Mouse (Mus musculus): ENCODE measurements around the gene Gm20388. TPM values are rescaled to one million over a fixed set of nuclear protein-coding genes. Genes with fewer than 3 reads are reported as not detected.

The Gm20388 gene
- polyA plus RNA-seq, 1 experiment from 2014 or later, result not detected

GRCm38 (mm10) chr8:120348922-120349321, 438.3 kb downstream of the Gm20388 start:
- H3K36me3 ChIP-seq (ENCODE audit: control insufficient read depth, insufficient read depth, low read length), result no peaks in the 10 kb centered on the region
- H3K4me1 ChIP-seq (ENCODE audit: control insufficient read depth, insufficient read depth, low read length), result peaks cover 68% of the 10 kb centered on the region
- 59% methylated on average over 11 of the region's 11 CpGs for WGBS
- DNase-seq (ENCODE audit: low spot score) (no peak), ATAC-seq (ENCODE audit: insufficient number of reproducible peaks, low FRiP score, low TSS enrichment, low read depth) (no peak)
- H3K4me2 ChIP-seq (ENCODE audit: low read depth, severe bottlenecking), result no peak overlapping the region
- no peak overlapping the region for H3K27ac ChIP-seq (replicated peaks; ENCODE audit: low read depth, low read length)
- H3K9ac ChIP-seq (ENCODE audit: low read length), result no peak overlapping the region
- no peak overlapping the region for H3K4me3 ChIP-seq (ENCODE audit: low read depth, low read length)
- no peaks in the 10 kb centered on the region for H3K9me3 ChIP-seq (ENCODE audit: control insufficient read depth, low read length)
- H3K27me3 ChIP-seq (ENCODE audit: control insufficient read depth, insufficient read depth, low read length), result no peaks in the 10 kb centered on the region

DNA sequence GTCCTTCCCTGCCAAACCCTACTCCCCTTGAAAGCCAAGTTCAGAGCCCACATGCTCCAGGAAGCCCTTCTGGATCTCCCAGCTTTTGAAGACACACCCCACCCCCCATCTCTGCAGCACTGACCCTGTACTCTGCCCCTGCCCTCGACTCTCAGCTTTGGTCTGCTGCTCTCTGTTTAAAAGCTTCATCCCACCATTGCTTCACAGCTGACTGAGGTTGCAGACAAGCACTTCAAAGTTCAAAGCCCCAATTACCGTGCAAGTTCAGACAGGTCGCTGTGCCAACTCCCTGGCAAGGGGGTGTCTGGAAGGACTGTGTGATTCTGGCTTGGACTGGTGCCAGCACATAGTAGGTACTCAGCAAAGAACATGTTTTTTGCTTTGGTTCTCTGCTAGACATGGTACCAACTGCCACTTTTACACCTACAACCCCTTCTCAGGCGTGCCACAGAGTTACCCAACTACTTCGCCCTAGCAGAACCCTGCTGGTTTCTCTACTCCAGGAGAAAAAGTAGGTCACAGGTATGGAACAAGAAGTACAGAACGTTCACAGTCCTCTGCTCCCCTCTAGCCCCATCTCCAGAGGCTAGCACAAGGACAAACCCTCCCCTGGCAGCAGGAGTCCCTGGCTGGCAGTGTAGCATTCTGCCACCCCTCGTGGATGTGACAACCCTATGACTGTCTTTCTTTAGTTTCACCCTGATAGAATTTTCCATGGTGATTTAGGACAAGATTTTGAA, 440.9 kb downstream of the Gm20388 start:
- no peak overlapping the region for H3K4me3 ChIP-seq (ENCODE audit: low read depth, low read length)
- H3K27me3 ChIP-seq (ENCODE audit: control insufficient read depth, insufficient read depth, low read length), result no peaks in the 10 kb centered on the region
- H3K9ac ChIP-seq (ENCODE audit: low read length), result no peak overlapping the region
- H3K27ac ChIP-seq (replicated peaks; ENCODE audit: low read depth, low read length), result no peak overlapping the region
- 47% methylated on average over 7 of the region's 7 CpGs for WGBS
- no peak for ATAC-seq (ENCODE audit: insufficient number of reproducible peaks, low FRiP score, low TSS enrichment, low read depth)
- H3K4me2 ChIP-seq (ENCODE audit: low read depth, severe bottlenecking), result no peak overlapping the region
- no peaks in the 10 kb centered on the region for H3K9me3 ChIP-seq (ENCODE audit: control insufficient read depth, low read length)
- no peaks in the 10 kb centered on the region for H3K36me3 ChIP-seq (ENCODE audit: control insufficient read depth, insufficient read depth, low read length)
- H3K4me1 ChIP-seq (ENCODE audit: control insufficient read depth, insufficient read depth, low read length), result peaks cover 53% of the 10 kb centered on the region
- no peak for DNase-seq (ENCODE audit: low spot score)

GRCm38 (mm10) chr8:120352096-120352495, 441.5 kb downstream of the Gm20388 start:
- Histone ChIP-seq H3K4me2 (ENCODE audit: low read depth, severe bottlenecking) (no peak overlapping the region), H3K4me1 (ENCODE audit: control insufficient read depth, insufficient read depth, low read length) (peaks cover 47% of the 10 kb centered on the region), H3K4me3 (ENCODE audit: low read depth, low read length) (no peak overlapping the region), H3K9me3 (ENCODE audit: control insufficient read depth, low read length) (no peaks in the 10 kb centered on the region), H3K27ac (replicated peaks; ENCODE audit: low read depth, low read length) (no peak overlapping the region), H3K36me3 (ENCODE audit: control insufficient read depth, insufficient read depth, low read length) (no peaks in the 10 kb centered on the region), H3K9ac (ENCODE audit: low read length) (no peak overlapping the region), H3K27me3 (ENCODE audit: control insufficient read depth, insufficient read depth, low read length) (no peaks in the 10 kb centered on the region)
- no peak for ATAC-seq (ENCODE audit: insufficient number of reproducible peaks, low FRiP score, low TSS enrichment, low read depth)
- 12% methylated on average over 10 of the region's 10 CpGs for WGBS
- DNase-seq (ENCODE audit: low spot score), result peak; percentile 53

DNA sequence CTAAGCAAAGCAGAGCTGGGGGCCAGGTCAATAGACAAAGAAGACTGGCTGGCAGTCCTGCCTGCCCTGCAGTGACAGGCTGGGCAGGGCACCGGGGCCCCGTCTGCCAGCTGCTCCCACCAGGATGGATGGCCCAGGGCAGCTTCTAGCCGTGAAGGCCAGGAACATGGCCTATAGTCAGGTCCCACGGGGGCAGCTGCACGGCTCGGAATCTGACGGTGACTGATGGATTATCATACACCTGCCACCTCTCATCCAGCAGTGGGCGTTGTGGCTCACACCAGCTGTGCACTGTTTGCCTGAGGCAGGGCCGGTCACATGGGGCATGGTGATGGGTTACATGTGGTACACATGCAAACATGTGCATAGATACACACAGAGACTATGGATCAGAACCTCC, 445.4 kb downstream of the Gm20388 start:
- no peak overlapping the region for H3K9ac ChIP-seq (ENCODE audit: low read length)
- H3K4me1 ChIP-seq (ENCODE audit: control insufficient read depth, insufficient read depth, low read length), result peaks cover 40% of the 10 kb centered on the region
- H3K36me3 ChIP-seq (ENCODE audit: control insufficient read depth, insufficient read depth, low read length), result no peaks in the 10 kb centered on the region
- DNase-seq (ENCODE audit: low spot score) (no peak), ATAC-seq (ENCODE audit: insufficient number of reproducible peaks, low FRiP score, low TSS enrichment, low read depth) (no peak)
- H3K27ac ChIP-seq (replicated peaks; ENCODE audit: low read depth, low read length), result no peak overlapping the region
- H3K9me3 ChIP-seq (ENCODE audit: control insufficient read depth, low read length), result no peaks in the 10 kb centered on the region
- 74% methylated on average over 9 of the region's 9 CpGs for WGBS
- H3K27me3 ChIP-seq (ENCODE audit: control insufficient read depth, insufficient read depth, low read length), result no peaks in the 10 kb centered on the region
- H3K4me2 ChIP-seq (ENCODE audit: low read depth, severe bottlenecking), result no peak overlapping the region
- no peak overlapping the region for H3K4me3 ChIP-seq (ENCODE audit: low read depth, low read length)

GRCm38 (mm10) chr8:120357504-120357903, 446.9 kb downstream of the Gm20388 start:
- no peak overlapping the region for H3K4me2 ChIP-seq (ENCODE audit: low read depth, severe bottlenecking)
- peaks cover 26% of the 10 kb centered on the region for H3K4me1 ChIP-seq (ENCODE audit: control insufficient read depth, insufficient read depth, low read length)
- H3K9ac ChIP-seq (ENCODE audit: low read length), result no peak overlapping the region
- no peak overlapping the region for H3K4me3 ChIP-seq (ENCODE audit: low read depth, low read length)
- no peaks in the 10 kb centered on the region for H3K27me3 ChIP-seq (ENCODE audit: control insufficient read depth, insufficient read depth, low read length)
- ATAC-seq (ENCODE audit: insufficient number of reproducible peaks, low FRiP score, low TSS enrichment, low read depth), result no peak
- WGBS, result 78% methylated on average over 6 of the region's 6 CpGs
- DNase-seq (ENCODE audit: low spot score), result no peak
- no peaks in the 10 kb centered on the region for H3K36me3 ChIP-seq (ENCODE audit: control insufficient read depth, insufficient read depth, low read length)
- H3K9me3 ChIP-seq (ENCODE audit: control insufficient read depth, low read length), result no peaks in the 10 kb centered on the region
- no peak overlapping the region for H3K27ac ChIP-seq (replicated peaks; ENCODE audit: low read depth, low read length)

- Histone ChIP-seq H3K9ac (ENCODE audit: low read length) (no peak overlapping the region), H3K4me1 (ENCODE audit: control insufficient read depth, insufficient read depth, low read length) (peaks cover 34% of the 10 kb centered on the region), H3K27me3 (ENCODE audit: control insufficient read depth, insufficient read depth, low read length) (no peaks in the 10 kb centered on the region), H3K9me3 (ENCODE audit: control insufficient read depth, low read length) (no peaks in the 10 kb centered on the region), H3K36me3 (ENCODE audit: control insufficient read depth, insufficient read depth, low read length) (no peaks in the 10 kb centered on the region), H3K4me2 (ENCODE audit: low read depth, severe bottlenecking) (no peak overlapping the region), H3K27ac (replicated peaks; ENCODE audit: low read depth, low read length) (no peak overlapping the region), H3K4me3 (ENCODE audit: low read depth, low read length) (no peak overlapping the region)
- WGBS, result 89% methylated on average over 8 of the region's 8 CpGs
- ATAC-seq (ENCODE audit: insufficient number of reproducible peaks, low FRiP score, low TSS enrichment, low read depth) (no peak), DNase-seq (ENCODE audit: low spot score) (no peak)
Measured at GRCm38 (mm10) chr8:120361301-120361700, 450.7 kb downstream of the Gm20388 start.

DNA sequence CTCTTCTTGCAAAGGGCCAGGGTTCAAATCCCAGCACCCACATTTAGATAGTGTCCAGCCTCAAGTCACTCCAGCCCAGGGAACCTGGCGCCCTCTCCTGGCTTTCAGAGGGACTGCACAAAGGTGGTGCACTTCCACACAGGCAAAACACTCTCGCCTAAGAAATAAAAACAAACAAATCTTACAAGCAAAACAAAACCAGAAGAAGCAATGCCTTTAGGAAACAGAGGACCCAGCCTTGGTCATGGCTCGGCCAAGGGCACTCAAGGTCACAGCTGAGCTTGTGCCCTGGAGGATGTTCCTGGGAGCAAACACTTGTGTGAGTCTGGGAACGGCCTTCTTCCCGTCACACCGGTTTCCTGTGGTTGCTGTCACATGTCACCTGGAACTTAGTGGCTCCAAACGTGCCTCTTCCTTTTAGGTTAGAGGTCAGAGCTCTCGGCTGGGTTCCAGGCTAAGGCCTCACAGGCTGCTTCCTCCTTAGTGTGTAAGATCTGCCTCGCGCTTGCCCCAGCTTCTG, 453.0 kb downstream of the Gm20388 start:
- H3K36me3 ChIP-seq (ENCODE audit: control insufficient read depth, insufficient read depth, low read length), result no peaks in the 10 kb centered on the region
- no peak overlapping the region for H3K4me2 ChIP-seq (ENCODE audit: low read depth, severe bottlenecking)
- no peaks in the 10 kb centered on the region for H3K9me3 ChIP-seq (ENCODE audit: control insufficient read depth, low read length)
- ATAC-seq (ENCODE audit: insufficient number of reproducible peaks, low FRiP score, low TSS enrichment, low read depth) (no peak; the same call in 1 of the 2 replicates), DNase-seq (ENCODE audit: low spot score) (peak; percentile 53)
- no peak overlapping the region for H3K4me3 ChIP-seq (ENCODE audit: low read depth, low read length)
- H3K9ac ChIP-seq (ENCODE audit: low read length), result no peak overlapping the region; the same call in 1 of the 2 replicates
- WGBS, result 43% methylated on average over 10 of the region's 10 CpGs
- H3K27ac ChIP-seq (replicated peaks; ENCODE audit: low read depth, low read length), result no peak overlapping the region
- no peaks in the 10 kb centered on the region for H3K27me3 ChIP-seq (ENCODE audit: control insufficient read depth, insufficient read depth, low read length)
- peaks cover 40% of the 10 kb centered on the region for H3K4me1 ChIP-seq (ENCODE audit: control insufficient read depth, insufficient read depth, low read length)

GRCm38 (mm10) chr8:120364093-120364725, 453.6 kb downstream of the Gm20388 start:
- Histone ChIP-seq H3K4me1 (ENCODE audit: control insufficient read depth, insufficient read depth, low read length) (peaks cover 46% of the 10 kb centered on the region), H3K27ac (replicated peaks; ENCODE audit: low read depth, low read length) (no peak overlapping the region; the same call in 1 of the 2 replicates), H3K9me3 (ENCODE audit: control insufficient read depth, low read length) (no peaks in the 10 kb centered on the region), H3K36me3 (ENCODE audit: control insufficient read depth, insufficient read depth, low read length) (no peaks in the 10 kb centered on the region), H3K4me3 (ENCODE audit: low read depth, low read length) (no peak overlapping the region), H3K27me3 (ENCODE audit: control insufficient read depth, insufficient read depth, low read length) (no peaks in the 10 kb centered on the region), H3K9ac (ENCODE audit: low read length) (no peak overlapping the region; the same call in 1 of the 2 replicates), H3K4me2 (ENCODE audit: low read depth, severe bottlenecking) (no peak overlapping the region)
- ATAC-seq (ENCODE audit: insufficient number of reproducible peaks, low FRiP score, low TSS enrichment, low read depth) (no peak), DNase-seq (ENCODE audit: low spot score) (peak; percentile 50)
- WGBS, result 45% methylated on average over 7 of the region's 7 CpGs
